Mouse (Mus musculus): Measurements from ENCODE around the gene Nutf2.

The Nutf2 gene

GRCm38 (mm10) chr8:105850014-105850413, 10.4 kb upstream of the Nutf2 start:
- ChIA-PET POLR2A (interaction anchor here in 2 of 4 experiments (0.5 to 2.8 kb wide), 12 partner anchors 9 to 714 kb away, joined by 3 to 45 read pairs (median 4); partner anchors contain the start of genes Nutf2 (in 2 of the 2), Ranbp10 (in 1 of the 2) and Tsnaxip1 (in 1 of the 2)), CTCF (interaction anchor here in 1 of 4 experiments (1.2 kb wide), 1 partner anchor 12 kb away, joined by 3 read pairs; no protein-coding TSS in a partner anchor)

- ChIA-PET CTCF (no interaction called here), POLR2A (interaction anchor here in 2 of 4 experiments (0.5 to 2.8 kb wide), 14 partner anchors 9 to 714 kb away, joined by 3 to 45 read pairs (median 6); partner anchors contain the start of genes Nutf2 (in 2 of the 2), Pskh1 (in 1 of the 2), Ranbp10 (in 1 of the 2) and Tsnaxip1 (in 1 of the 2))
Measured at GRCm38 (mm10) chr8:105850611-105851010, 9.8 kb upstream of the Nutf2 start.

GRCm38 (mm10) chr8:105851651-105852143, 8.7 kb upstream of the Nutf2 start:
- POLR2A ChIA-PET, result interaction anchor here (0.5 to 2.8 kb wide), 36 partner anchors 8 to 942 kb away, joined by 3 to 45 read pairs (median 3); partner anchors contain the start of genes Nutf2 (in 3 of the 4), Ranbp10 (in 3 of the 4), Tsnaxip1 (in 2 of the 4) and Edc4 (in 1 of the 4)

GRCm38 (mm10) chr8:105852146-105852729, 8.1 kb upstream of the Nutf2 start:
- POLR2A ChIA-PET, result interaction anchor here (0.5 to 2.8 kb wide), 35 partner anchors 8 to 941 kb away, joined by 3 to 45 read pairs (median 3); partner anchors contain the start of genes Nutf2 (in 3 of the 4), Ranbp10 (in 3 of the 4), Tsnaxip1 (in 2 of the 4) and Edc4 (in 1 of the 4)
- CTCF ChIA-PET, result interaction anchor here in 1 of 4 experiments (1.0 to 1.1 kb wide), 2 partner anchors 8 to 17 kb away, joined by 4 to 5 read pairs; partner anchors contain the start of gene Nutf2

More at GRCm38 (mm10) chr8:105851651-105852143, 8.7 kb upstream of the Nutf2 start:
- CTCF ChIA-PET, result interaction anchor here in 2 of 4 experiments (0.6 to 1.1 kb wide), 3 partner anchors 9 to 147 kb away, joined by 3 to 5 read pairs (median 4); partner anchors contain the start of gene Nutf2 (in 1 of the 2)

- ChIA-PET CTCF (no interaction called here), POLR2A (interaction anchor here in 2 of 4 experiments (0.7 kb wide), 2 partner anchors 105 to 264 kb away, joined by 3 to 12 read pairs; no protein-coding TSS in a partner anchor)
Measured at GRCm38 (mm10) chr8:105853178-105853577, 7.2 kb upstream of the Nutf2 start, which contains the start of gene Cenpt. Gene Cenpt (minus strand): TSS chr8:105853278.

GRCm38 (mm10) chr8:105854303-105854702, 6.1 kb upstream of the Nutf2 start:
- ChIA-PET POLR2A (interaction anchor here (0.6 to 3.6 kb wide), 44 partner anchors 10 to 1594 kb away, joined by 3 to 37 read pairs (median 4); partner anchors contain the start of genes Ranbp10 (in 3 of the 4), Tsnaxip1 (in 3 of the 4), Pskh1 (in 2 of the 4) and Acd (in 1 of the 4)), CTCF (interaction anchor here (0.6 to 2.4 kb wide), 26 partner anchors 8 to 371 kb away, joined by 3 to 28 read pairs (median 4); partner anchors contain the start of genes Ranbp10 (in 2 of the 4), Ddx28 (in 1 of the 4), Nrn1l (in 1 of the 4) and Tsnaxip1 (in 1 of the 4))

GRCm38 (mm10) chr8:105854715-105855216, 5.6 kb upstream of the Nutf2 start, which contains the start of gene Thap11:
Gene Thap11 (plus strand): TSS chr8:105855132.
- CTCF ChIA-PET, result interaction anchor here (0.6 to 2.4 kb wide), 27 partner anchors 8 to 371 kb away, joined by 3 to 28 read pairs (median 4); partner anchors contain the start of genes Ranbp10 (in 2 of the 4), Ddx28 (in 1 of the 4), Nrn1l (in 1 of the 4) and Tsnaxip1 (in 1 of the 4)

GRCm38 (mm10) chr8:105855248-105856167, 4.9 kb upstream of the Nutf2 start:
- POLR2A ChIA-PET, result interaction anchor here (0.5 to 3.6 kb wide), 45 partner anchors 9 to 313 kb away, joined by 3 to 37 read pairs (median 4); partner anchors contain the start of genes Ranbp10 (in 3 of the 4), Pskh1 (in 2 of the 4), Tsnaxip1 (in 2 of the 4) and Acd (in 1 of the 4)
- CTCF ChIA-PET, result interaction anchor here (0.9 to 2.4 kb wide), 15 partner anchors 8 to 300 kb away, joined by 3 to 28 read pairs (median 4); partner anchors contain the start of genes Enkd1 (in 1 of the 4), Ranbp10 (in 1 of the 4) and Tsnaxip1 (in 1 of the 4)

More at GRCm38 (mm10) chr8:105854715-105855216, 5.6 kb upstream of the Nutf2 start, which contains the start of gene Thap11:
- POLR2A ChIA-PET, result interaction anchor here (0.6 to 3.6 kb wide), 49 partner anchors 9 to 1593 kb away, joined by 3 to 37 read pairs (median 4); partner anchors contain the start of genes Ranbp10 (in 3 of the 4), Tsnaxip1 (in 3 of the 4), Gfod2 (in 2 of the 4) and Pskh1 (in 2 of the 4)

GRCm38 (mm10) chr8:105856168-105856835, 4.1 kb upstream of the Nutf2 start:
- CTCF ChIA-PET, result interaction anchor here in 2 of 4 experiments (0.7 to 2.4 kb wide), 5 partner anchors 10 to 259 kb away, joined by 3 to 28 read pairs (median 4); partner anchors contain the start of gene Enkd1 (in 1 of the 2)
- POLR2A ChIA-PET, result interaction anchor here in 3 of 4 experiments (0.6 to 3.6 kb wide), 21 partner anchors 9 to 281 kb away, joined by 3 to 37 read pairs (median 5); partner anchors contain the start of genes Pskh1 (in 2 of the 3), Ranbp10 (in 2 of the 3), Edc4 (in 1 of the 3) and Gfod2 (in 1 of the 3)

- ChIA-PET POLR2A (interaction anchor here in 3 of 4 experiments (0.6 to 4.7 kb wide), 10 partner anchors 9 to 135 kb away, joined by 3 to 58 read pairs (median 7); partner anchors contain the start of genes Edc4 (in 2 of the 3), Gfod2 (in 1 of the 3) and Pskh1 (in 1 of the 3)), CTCF (interaction anchor here in 2 of 4 experiments (0.6 to 1.0 kb wide), 3 partner anchors 23 to 153 kb away, joined by 3 to 9 read pairs (median 6); partner anchors contain the start of gene Ddx28 (in 1 of the 2))
Measured at GRCm38 (mm10) chr8:105858495-105858894, 1.9 kb upstream of the Nutf2 start.

- CTCF ChIA-PET, result interaction anchor here in 2 of 4 experiments (0.6 to 1.2 kb wide), 4 partner anchors 24 to 152 kb away, joined by 3 to 9 read pairs (median 4); partner anchors contain the start of genes Ddx28 (in 1 of the 2) and Nrn1l (in 1 of the 2)
- POLR2A ChIA-PET, result interaction anchor here in 3 of 4 experiments (0.5 to 4.7 kb wide), 33 partner anchors 8 to 224 kb away, joined by 3 to 58 read pairs (median 6); partner anchors contain the start of genes Ranbp10 (in 3 of the 3), Tsnaxip1 (in 3 of the 3), Edc4 (in 2 of the 3) and Acd (in 1 of the 3)
Measured at GRCm38 (mm10) chr8:105859314-105859713, 1.1 kb upstream of the Nutf2 start.

GRCm38 (mm10) chr8:105861951-105862350, 1.6 kb downstream of the Nutf2 start:
- ChIA-PET CTCF (interaction anchor here in 3 of 4 experiments (0.6 to 1.2 kb wide), 4 partner anchors 27 to 933 kb away, joined by 3 to 5 read pairs (median 4); no protein-coding TSS in a partner anchor), POLR2A (interaction anchor here in 2 of 4 experiments (0.5 to 4.7 kb wide), 25 partner anchors 9 to 390 kb away, joined by 3 to 58 read pairs (median 6); partner anchors contain the start of genes Acd (in 2 of the 2), Edc4 (in 2 of the 2), Pard6a (in 2 of the 2) and Pskh1 (in 2 of the 2))

- ChIA-PET POLR2A (interaction anchor here in 3 of 4 experiments (0.5 to 5.1 kb wide), 22 partner anchors 10 to 191 kb away, joined by 3 to 58 read pairs (median 4); partner anchors contain the start of genes Thap11 (in 2 of the 3), Edc4 (in 1 of the 3), Nrn1l (in 1 of the 3) and Pskh1 (in 1 of the 3)), CTCF (interaction anchor here (0.6 to 3.0 kb wide), 16 partner anchors 11 to 152 kb away, joined by 3 to 28 read pairs (median 5); partner anchors contain the start of genes Thap11 (in 3 of the 4), Nrn1l (in 1 of the 4), Pskh1 (in 1 of the 4) and Ranbp10 (in 1 of the 4))
Measured at GRCm38 (mm10) chr8:105866364-105867029, 6.1 kb downstream of the Nutf2 start.

- ChIA-PET POLR2A (interaction anchor here in 2 of 4 experiments (0.9 to 8.4 kb wide), 12 partner anchors 9 to 75 kb away, joined by 3 to 58 read pairs (median 5); partner anchors contain the start of genes Nutf2 (in 2 of the 2), Nrn1l (in 1 of the 2), Pskh1 (in 1 of the 2) and Thap11 (in 1 of the 2)), CTCF (no interaction called here)
Measured at GRCm38 (mm10) chr8:105874301-105874700, 13.9 kb downstream of the Nutf2 start.
